Mouse (Mus musculus) hindbrain, embryonic 14.5 days (tissue): ENCODE measurements around the gene Prkcd. TPM values are rescaled to one million over a fixed set of nuclear protein-coding genes. Genes with fewer than 3 reads are reported as not detected.

Experiments used
- ATAC-seq: fragments of 200-750 bp; cut with Nextera tagmentation; 2 replicates; pipeline ENCODE4 v1.8.0; 2017; ENCODE audit warnings: moderate number of reproducible peaks, mild to moderate bottlenecking, moderate TSS enrichment, moderate library complexity; ENCODE audit not compliant: low FRiP score
- DNase-seq: peaks from one replicate; pipeline ENCODE4 v3.0.0-alpha.2; 2015; ENCODE audit warnings: low spot score
- H3K27ac ChIP-seq: fragments of 300-500 bp; sonication (generic); 2 replicates; pipeline ENCODE4 v1.5.1; 2014; ENCODE audit warnings: mild to moderate bottlenecking, moderate library complexity
- H3K27me3 ChIP-seq: fragments of 300-500 bp; sonication (generic); 2 replicates; pipeline ENCODE4 v1.6.1; 2014; ENCODE audit warnings: mild to moderate bottlenecking, low read length, mixed read lengths; ENCODE audit not compliant: control insufficient read depth, insufficient read depth
- H3K36me3 ChIP-seq: fragments of 300-500 bp; sonication (generic); replicated peaks from 2 replicates; pipeline ENCODE4 v1.6.1; 2014; ENCODE audit not compliant: control insufficient read depth, insufficient read depth
- H3K4me1 ChIP-seq: fragments of 300-500 bp; sonication (generic); replicated peaks from 2 replicates; pipeline ENCODE4 v1.6.1; 2014; ENCODE audit warnings: antibody characterized with exemption, low read length, mixed read lengths; ENCODE audit not compliant: control insufficient read depth, insufficient read depth
- H3K4me2 ChIP-seq: fragments of 300-500 bp; sonication (generic); replicated peaks from 2 replicates; pipeline ENCODE4 v1.6.1; 2014; ENCODE audit warnings: mild to moderate bottlenecking, moderate library complexity
- H3K4me3 ChIP-seq: fragments of 300-500 bp; sonication (generic); replicated peaks from 2 replicates; pipeline ENCODE4 v1.5.1; 2014; ENCODE audit warnings: mild to moderate bottlenecking, low read length
- H3K9ac ChIP-seq: fragments of 300-500 bp; sonication (generic); 2 replicates; pipeline ENCODE4 v1.6.1; 2014
- H3K9me3 ChIP-seq: fragments of 300-500 bp; sonication (generic); 2 replicates; pipeline ENCODE4 v1.6.1; 2016; ENCODE audit warnings: low read length; ENCODE audit not compliant: control insufficient read depth
- WGBS: fragments of 180-500 bp; shearing (Covaris S2); extraction: QIAGEN DNeasy Blood & Tissue Kit; methylation state at CpG from one replicate; pipeline ENCODE4 v1.1.7; 2014; 5-methylcytosine and 5-hydroxymethylcytosine counted together
- polyA plus RNA-seq: library from polyadenylated mRNA; unstranded; fragments of >200 nt; fragmentation: Nextera tagmentation; extraction: Ambion mirVana; gene quantifications from 2 replicates; pipeline ENCODE4 v1.2.1, GENCODE M21; 2014

Gene Prkcd
- polyA plus RNA-seq, 1 experiment from 2014 or later: 21.1 TPM

GRCm38 (mm10) chr14:30628235-30628634 lies 2.2 kb upstream of the Prkcd start:
- peaks cover 4% of the 10 kb centered on the region; the same call in 1 of the 2 replicates for H3K27me3 ChIP-seq
- WGBS: 95% methylated on average over 5 of the region's 5 CpGs

GRCm38 (mm10) chr14:30626756-30627742 lies 1.0 kb upstream of the Prkcd start:
- H3K9ac ChIP-seq: no peak overlapping the region
- H3K9me3 ChIP-seq: no peaks in the 10 kb centered on the region
- ATAC-seq: no peak; the same call in 1 of the 2 replicates

More at GRCm38 (mm10) chr14:30628235-30628634, 2.2 kb upstream of the Prkcd start:
- DNase-seq (no peak), ATAC-seq (no peak)
- Histone ChIP-seq H3K4me2 (no peak overlapping the region), H3K9ac (no peak overlapping the region), H3K4me1 (peaks cover 5% of the 10 kb centered on the region), H3K9me3 (no peaks in the 10 kb centered on the region), H3K4me3 (no peak overlapping the region), H3K27ac (no peak overlapping the region), H3K36me3 (no peaks in the 10 kb centered on the region)

GRCm38 (mm10) chr14:30625131-30625807 lies 741 bp downstream of the Prkcd start:
- Histone ChIP-seq H3K9me3 (no peaks in the 10 kb centered on the region), H3K36me3 (no peaks in the 10 kb centered on the region), H3K27me3 (peaks cover 4% of the 10 kb centered on the region; the same call in 1 of the 2 replicates), H3K4me3 (peak overlapping the region; percentile 58), H3K4me2 (peak overlapping the region; percentile 68), H3K27ac (no peak overlapping the region), H3K9ac (peak overlapping the region; percentile 59), H3K4me1 (peaks cover 5% of the 10 kb centered on the region; the same call in 1 of the 2 replicates)
- ATAC-seq (peak; percentile 29; the same call in 1 of the 2 replicates), DNase-seq (no peak)
- under 1% methylated on average over 39 of the region's 39 CpGs for WGBS

More at GRCm38 (mm10) chr14:30626756-30627742, 1.0 kb upstream of the Prkcd start:
- Histone ChIP-seq H3K4me3 (peak overlapping the region; percentile 58), H3K4me2 (peak overlapping the region; percentile 68), H3K27me3 (peaks cover 4% of the 10 kb centered on the region; the same call in 1 of the 2 replicates), H3K4me1 (peaks cover 5% of the 10 kb centered on the region), H3K27ac (no peak overlapping the region), H3K36me3 (no peaks in the 10 kb centered on the region)
- WGBS: 55% methylated on average over 12 of the region's 12 CpGs
- DNase-seq: no peak

GRCm38 (mm10) chr14:30624277-30624721 lies 1.7 kb downstream of the Prkcd start:
- H3K9me3 ChIP-seq: no peaks in the 10 kb centered on the region
- no peak overlapping the region for H3K9ac ChIP-seq
- H3K4me1 ChIP-seq: peaks cover 5% of the 10 kb centered on the region; the same call in 1 of the 2 replicates
- H3K27ac ChIP-seq: no peak overlapping the region
- peak overlapping the region; percentile 68 for H3K4me2 ChIP-seq
- peak overlapping the region; percentile 58 for H3K4me3 ChIP-seq
- peaks cover 4% of the 10 kb centered on the region; the same call in 1 of the 2 replicates for H3K27me3 ChIP-seq
- WGBS: 55% methylated on average over 8 of the region's 8 CpGs
- DNase-seq (no peak), ATAC-seq (0 out of 2 replicates have a peak, but pooled peaks have one; percentile 28)
- no peaks in the 10 kb centered on the region for H3K36me3 ChIP-seq

GRCm38 (mm10) chr14:30622556-30622955 lies 3.5 kb downstream of the Prkcd start:
- DNase-seq: no peak

GRCm38 (mm10) chr14:30622130-30622529 lies 3.9 kb downstream of the Prkcd start:
- WGBS: 87% methylated on average over 7 of the region's 7 CpGs
- Histone ChIP-seq H3K27me3 (peaks cover 4% of the 10 kb centered on the region; the same call in 1 of the 2 replicates), H3K9me3 (no peaks in the 10 kb centered on the region), H3K9ac (no peak overlapping the region), H3K36me3 (no peaks in the 10 kb centered on the region), H3K4me3 (no peak overlapping the region), H3K27ac (no peak overlapping the region), H3K4me1 (peaks cover 5% of the 10 kb centered on the region; the same call in 1 of the 2 replicates), H3K4me2 (no peak overlapping the region)
- ATAC-seq: no peak
- no peak for DNase-seq

More at GRCm38 (mm10) chr14:30622556-30622955, 3.5 kb downstream of the Prkcd start:
- Histone ChIP-seq H3K4me1 (peaks cover 5% of the 10 kb centered on the region; the same call in 1 of the 2 replicates), H3K4me3 (no peak overlapping the region), H3K4me2 (no peak overlapping the region), H3K36me3 (no peaks in the 10 kb centered on the region), H3K27ac (no peak overlapping the region), H3K9me3 (no peaks in the 10 kb centered on the region), H3K27me3 (peaks cover 4% of the 10 kb centered on the region; the same call in 1 of the 2 replicates), H3K9ac (no peak overlapping the region)
- WGBS: 89% methylated on average over 8 of the region's 8 CpGs
- ATAC-seq: no peak

GRCm38 (mm10) chr14:30619982-30620578 lies 5.9 kb downstream of the Prkcd start:
- ATAC-seq (no peak), DNase-seq (no peak)
- Histone ChIP-seq H3K4me3 (no peak overlapping the region), H3K27ac (no peak overlapping the region), H3K9me3 (no peaks in the 10 kb centered on the region), H3K4me2 (no peak overlapping the region), H3K9ac (no peak overlapping the region), H3K4me1 (no peaks in the 10 kb centered on the region), H3K36me3 (no peaks in the 10 kb centered on the region), H3K27me3 (0 out of 2 replicates have a peak, but pooled peaks cover 4% of the 10 kb centered on the region)
- 81% methylated on average over 7 of the region's 7 CpGs for WGBS

- no peak for ATAC-seq
- H3K4me2 ChIP-seq: no peak overlapping the region
These were observed 7.2 kb downstream of the Prkcd start for GRCm38 (mm10) chr14:30618746-30619275.

More at GRCm38 (mm10) chr14:30618746-30619275, 7.2 kb downstream of the Prkcd start:
- H3K4me3 ChIP-seq: no peak overlapping the region
- no peaks in the 10 kb centered on the region for H3K27me3 ChIP-seq
- H3K27ac ChIP-seq: no peak overlapping the region
- no peak overlapping the region for H3K9ac ChIP-seq
- no peaks in the 10 kb centered on the region for H3K4me1 ChIP-seq
- WGBS: 98% methylated on average over 2 of the region's 2 CpGs
- no peak for DNase-seq
- no peaks in the 10 kb centered on the region for H3K9me3 ChIP-seq
- H3K36me3 ChIP-seq: no peaks in the 10 kb centered on the region
